Mouse (Mus musculus) forebrain, embryonic 11.5 days (tissue): ENCODE results near the gene Hba-a2. TPM values are rescaled to one million over a fixed set of nuclear protein-coding genes. Genes with fewer than 3 reads are reported as not detected.
A peak's percentile ranks its signal among the peaks of the same experiment; 100 is the strongest.

ENCODE experiments used
- ATAC-seq: fragments of 200-750 bp; cut with Nextera tagmentation; replicated peaks from 2 replicates; pipeline ENCODE4 v1.8.0; 2017; ENCODE audit warnings: moderate TSS enrichment; ENCODE audit not compliant: low FRiP score
- DNase-seq: peaks from one replicate; pipeline ENCODE4 v3.0.0-alpha.2; 2017; ENCODE audit warnings: low spot score
- H3K27ac ChIP-seq: fragments of 300-500 bp; sonication (generic); 2 replicates; pipeline ENCODE4 v1.5.1; 2014; ENCODE audit warnings: low read depth, low read length
- H3K27me3 ChIP-seq: fragments of 300-500 bp; sonication (generic); 2 replicates; pipeline ENCODE4 v1.6.1; 2014; ENCODE audit warnings: mild to moderate bottlenecking, low read length, mixed read lengths; ENCODE audit not compliant: control insufficient read depth, insufficient read depth
- H3K36me3 ChIP-seq: fragments of 300-500 bp; sonication (generic); 2 replicates; pipeline ENCODE4 v1.6.1; 2014; ENCODE audit warnings: mild to moderate bottlenecking, low read length, moderate library complexity, mixed read lengths; ENCODE audit not compliant: control insufficient read depth, insufficient read depth
- H3K4me1 ChIP-seq: fragments of 300-500 bp; sonication (generic); replicated peaks from 2 replicates; pipeline ENCODE4 v1.6.1; 2014; ENCODE audit warnings: low read length, mixed read lengths; ENCODE audit not compliant: control insufficient read depth, insufficient read depth
- H3K4me2 ChIP-seq: fragments of 300-500 bp; sonication (generic); 2 replicates; pipeline ENCODE4 v1.6.1; 2014; ENCODE audit warnings: low read depth, mild to moderate bottlenecking, low read length, moderate library complexity, mixed read lengths; ENCODE audit not compliant: severe bottlenecking
- H3K4me3 ChIP-seq: fragments of 300-500 bp; sonication (generic); 2 replicates; pipeline ENCODE4 v1.5.1; 2014; ENCODE audit warnings: low read depth, low read length
- H3K9ac ChIP-seq: fragments of 300-500 bp; sonication (generic); 2 replicates; pipeline ENCODE4 v1.6.1; 2014; ENCODE audit warnings: low read length
- H3K9me3 ChIP-seq: fragments of 300-500 bp; sonication (generic); 2 replicates; pipeline ENCODE4 v1.6.1; 2016; ENCODE audit warnings: low read length, mixed read lengths; ENCODE audit not compliant: control insufficient read depth
- WGBS: fragments of 180-500 bp; shearing (Covaris S2); extraction: QIAGEN DNeasy Blood & Tissue Kit; methylation state at CpG from one replicate; pipeline ENCODE4 v1.1.7; 2014; 5-methylcytosine and 5-hydroxymethylcytosine counted together
- polyA plus RNA-seq: library from polyadenylated mRNA; unstranded; fragments of >200 nt; fragmentation: Nextera tagmentation; extraction: Ambion mirVana; gene quantifications from 2 replicates; pipeline ENCODE4 v1.2.1, GENCODE M21; 2014

Hba-a2 gene
- polyA plus RNA-seq, 1 experiment from 2014 or later: 5,896 TPM

GRCm38 (mm10) chr11:32265117-32265738 is 31.1 kb upstream of the Hba-a2 start:
- Histone ChIP-seq H3K36me3 (no peaks in the 10 kb centered on the region), H3K27ac (no peak overlapping the region), H3K4me2 (no peak overlapping the region), H3K27me3 (no peaks in the 10 kb centered on the region), H3K4me1 (no peaks in the 10 kb centered on the region; the same call in 1 of the 2 replicates), H3K9ac (no peak overlapping the region), H3K9me3 (no peaks in the 10 kb centered on the region), H3K4me3 (no peak overlapping the region)
- WGBS: 92% methylated on average over 3 of the region's 3 CpGs
- DNase-seq: no peak
- ATAC-seq: no peak

- Histone ChIP-seq H3K9ac (no peak overlapping the region), H3K27ac (no peak overlapping the region), H3K27me3 (no peaks in the 10 kb centered on the region), H3K4me2 (no peak overlapping the region), H3K36me3 (no peaks in the 10 kb centered on the region), H3K4me3 (no peak overlapping the region), H3K9me3 (no peaks in the 10 kb centered on the region), H3K4me1 (no peaks in the 10 kb centered on the region; the same call in 1 of the 2 replicates)
- ATAC-seq (no peak), DNase-seq (no peak)
- 91% methylated on average over 6 of the region's 6 CpGs for WGBS
Measured at GRCm38 (mm10) chr11:32266194-32266593, 30.1 kb upstream of the Hba-a2 start.

GRCm38 (mm10) chr11:32266776-32267175 is 29.5 kb upstream of the Hba-a2 start:
- peak overlapping the region; percentile 95 for H3K9ac ChIP-seq
- no peaks in the 10 kb centered on the region for H3K36me3 ChIP-seq
- H3K4me1 ChIP-seq: no peaks in the 10 kb centered on the region; the same call in 1 of the 2 replicates
- no peaks in the 10 kb centered on the region for H3K9me3 ChIP-seq
- no peaks in the 10 kb centered on the region for H3K27me3 ChIP-seq
- peak overlapping the region; percentile 70 for H3K4me2 ChIP-seq
- DNase-seq (no peak), ATAC-seq (no peak)
- peak overlapping the region; percentile 73 for H3K4me3 ChIP-seq
- 35% methylated on average over 6 of the region's 6 CpGs for WGBS
- peak overlapping the region; percentile 92 for H3K27ac ChIP-seq

GRCm38 (mm10) chr11:32267188-32267884 is 29.0 kb upstream of the Hba-a2 start, which contains the start of gene Nprl3:
TSS of gene Nprl3 (minus strand) at chr11:32267707.
- Histone ChIP-seq H3K9me3 (no peaks in the 10 kb centered on the region), H3K4me1 (no peaks in the 10 kb centered on the region; the same call in 1 of the 2 replicates), H3K36me3 (no peaks in the 10 kb centered on the region), H3K27ac (peak within 1 kb of the TSS; percentile 92), H3K4me2 (peak within 1 kb of the TSS; percentile 70), H3K27me3 (no peaks in the 10 kb centered on the region), H3K4me3 (peak within 1 kb of the TSS; percentile 73), H3K9ac (peak within 1 kb of the TSS; percentile 95)
- peak; percentile 99 for ATAC-seq
- peak; percentile 97 for DNase-seq
- WGBS: 1% methylated on average over 54 of the region's 54 CpGs

GRCm38 (mm10) chr11:32267964-32268363 is 28.3 kb upstream of the Hba-a2 start:
- 23% methylated on average over 5 of the region's 5 CpGs for WGBS
- Histone ChIP-seq H3K4me1 (no peaks in the 10 kb centered on the region; the same call in 1 of the 2 replicates), H3K4me2 (peak overlapping the region; percentile 70), H3K27ac (no peak overlapping the region), H3K4me3 (peak overlapping the region; percentile 73; the same call in 1 of the 2 replicates), H3K9me3 (no peaks in the 10 kb centered on the region), H3K9ac (peak overlapping the region; percentile 95), H3K36me3 (no peaks in the 10 kb centered on the region), H3K27me3 (no peaks in the 10 kb centered on the region)
- no peak for DNase-seq
- ATAC-seq: peak; percentile 45

- 81% methylated on average over 5 of the region's 5 CpGs for WGBS
- no peak for DNase-seq
- H3K27me3 ChIP-seq: no peaks in the 10 kb centered on the region
- no peaks in the 10 kb centered on the region for H3K9me3 ChIP-seq
- H3K4me3 ChIP-seq: no peak overlapping the region
- H3K4me2 ChIP-seq: no peak overlapping the region
- no peaks in the 10 kb centered on the region; the same call in 1 of the 2 replicates for H3K4me1 ChIP-seq
- no peaks in the 10 kb centered on the region for H3K36me3 ChIP-seq
- H3K27ac ChIP-seq: no peak overlapping the region
- H3K9ac ChIP-seq: no peak overlapping the region
- ATAC-seq: no peak
Measured at GRCm38 (mm10) chr11:32268952-32269351, 27.3 kb upstream of the Hba-a2 start.

GRCm38 (mm10) chr11:32271178-32271577 is 25.1 kb upstream of the Hba-a2 start:
- ATAC-seq (no peak), DNase-seq (no peak)
- no peaks in the 10 kb centered on the region for H3K36me3 ChIP-seq
- H3K4me3 ChIP-seq: no peak overlapping the region
- H3K9me3 ChIP-seq: no peaks in the 10 kb centered on the region
- H3K9ac ChIP-seq: no peak overlapping the region
- no peaks in the 10 kb centered on the region for H3K27me3 ChIP-seq
- 62% methylated on average over 4 of the region's 4 CpGs for WGBS
- H3K4me2 ChIP-seq: no peak overlapping the region
- H3K4me1 ChIP-seq: no peaks in the 10 kb centered on the region; the same call in 1 of the 2 replicates
- H3K27ac ChIP-seq: no peak overlapping the region

GRCm38 (mm10) chr11:32276347-32276746 is 19.9 kb upstream of the Hba-a2 start, which contains the start of gene Hba-x:
TSS of gene Hba-x (plus strand) at chr11:32276400.
- H3K36me3 ChIP-seq: no peaks in the 10 kb centered on the region
- no peak within 1 kb of the TSS for H3K27ac ChIP-seq
- H3K4me3 ChIP-seq: no peak within 1 kb of the TSS
- DNase-seq: no peak
- WGBS: 62% methylated on average over 3 of the region's 3 CpGs
- H3K9me3 ChIP-seq: no peaks in the 10 kb centered on the region
- H3K9ac ChIP-seq: no peak within 1 kb of the TSS
- no peak; the same call in 1 of the 2 replicates for ATAC-seq
- no peaks in the 10 kb centered on the region for H3K27me3 ChIP-seq
- no peak within 1 kb of the TSS for H3K4me2 ChIP-seq
- no peaks in the 10 kb centered on the region for H3K4me1 ChIP-seq
